Mouse (Mus musculus) gonadal fat pad, adult 2 months (tissue): ENCODE measurements around the gene 9930111J21Rik2. TPM values are rescaled to one million over a fixed set of nuclear protein-coding genes. Genes with fewer than 3 reads are reported as not detected.
"Not testable (repeated sequence)": the region's sequence is repeated elsewhere in the genome, so short reads cannot be mapped to it uniquely, and the experiment has no call there.

Experiments
- DNase-seq: peaks from one replicate; pipeline ENCODE4 v3.0.0-alpha.2; 2012; ENCODE audit warnings: low read depth
- polyA plus RNA-seq: library from polyadenylated mRNA; depleted of rRNA; stranded (reverse); fragments of >200 nt; gene quantifications from 2 replicates; pipeline ENCODE4 v1.2.3, GENCODE M21; 2012

9930111J21Rik2 gene
- polyA plus RNA-seq, 1 experiment, result 2.1 TPM

- DNase-seq, result no peak
Observed at GRCm38 (mm10) chr11:49077012-49077411, 26.0 kb upstream of the 9930111J21Rik2 start.

GRCm38 (mm10) chr11:49076001-49076757 is 25.1 kb upstream of the 9930111J21Rik2 start, which contains the start of gene Ifi47:
Ifi47 (plus strand) TSS chr11:49076587.
- not testable (repeated sequence) for DNase-seq

- DNase-seq, result no peak
Observed at GRCm38 (mm10) chr11:49068358-49068757, 17.3 kb upstream of the 9930111J21Rik2 start.

GRCm38 (mm10) chr11:49063713-49064469 is 12.8 kb upstream of the 9930111J21Rik2 start, which contains the start of gene Tgtp2:
Tgtp2 (minus strand) TSS chr11:49064206.
- DNase-seq, result not testable (repeated sequence)

- not testable (repeated sequence) for DNase-seq
Observed at GRCm38 (mm10) chr11:49061865-49062264, 10.8 kb upstream of the 9930111J21Rik2 start.

- DNase-seq, result not testable (repeated sequence)
Observed at GRCm38 (mm10) chr11:49060061-49060460, 9.0 kb upstream of the 9930111J21Rik2 start.

GRCm38 (mm10) chr11:49051894-49052293 is 852 bp upstream of the 9930111J21Rik2 start:
- DNase-seq, result not testable (repeated sequence)

- DNase-seq, result not testable (repeated sequence)
Observed at GRCm38 (mm10) chr11:49050064-49050463, 978 bp downstream of the 9930111J21Rik2 start.

- not testable (repeated sequence) for DNase-seq
Observed at GRCm38 (mm10) chr11:49012074-49012473, 39.0 kb downstream of the 9930111J21Rik2 start.

GRCm38 (mm10) chr11:49006785-49007184 is 44.3 kb downstream of the 9930111J21Rik2 start:
- DNase-seq, result not testable (repeated sequence)

GRCm38 (mm10) chr11:49006317-49006716 is 44.7 kb downstream of the 9930111J21Rik2 start:
- not testable (repeated sequence) for DNase-seq

GRCm38 (mm10) chr11:49000411-49000810 is 50.6 kb downstream of the 9930111J21Rik2 start:
- DNase-seq, result not testable (repeated sequence)

- DNase-seq, result not testable (repeated sequence)
Observed at GRCm38 (mm10) chr11:48994018-48994417, 57.0 kb downstream of the 9930111J21Rik2 start, which contains the start of gene Tgtp1. Tgtp1 (minus strand) TSS chr11:48994172.

- not testable (repeated sequence) for DNase-seq
Observed at GRCm38 (mm10) chr11:48993296-48993695, 57.7 kb downstream of the 9930111J21Rik2 start.

- not testable (repeated sequence) for DNase-seq
Observed at GRCm38 (mm10) chr11:48991740-48992520, 59.1 kb downstream of the 9930111J21Rik2 start, which contains the start of gene Gm12185. Gm12185 (minus strand) TSS chr11:48992226.

GRCm38 (mm10) chr11:48989981-48990380 is 61.1 kb downstream of the 9930111J21Rik2 start:
- not testable (repeated sequence) for DNase-seq

- DNase-seq, result not testable (repeated sequence)
Observed at GRCm38 (mm10) chr11:48988219-48988618, 62.8 kb downstream of the 9930111J21Rik2 start.

GRCm38 (mm10) chr11:48982848-48983247 is 68.2 kb downstream of the 9930111J21Rik2 start:
- DNase-seq, result not testable (repeated sequence)

GRCm38 (mm10) chr11:48980052-48980451 is 71.0 kb downstream of the 9930111J21Rik2 start:
- not testable (repeated sequence) for DNase-seq

GRCm38 (mm10) chr11:48979251-48979650 is 71.8 kb downstream of the 9930111J21Rik2 start, which contains the start of gene 9930111J21Rik1:
9930111J21Rik1 (minus strand) TSS chr11:48979398.
- not testable (repeated sequence) for DNase-seq
